19 mouse cellular contexts compared by ENCODE assay signal in the genomic region with DNA sequence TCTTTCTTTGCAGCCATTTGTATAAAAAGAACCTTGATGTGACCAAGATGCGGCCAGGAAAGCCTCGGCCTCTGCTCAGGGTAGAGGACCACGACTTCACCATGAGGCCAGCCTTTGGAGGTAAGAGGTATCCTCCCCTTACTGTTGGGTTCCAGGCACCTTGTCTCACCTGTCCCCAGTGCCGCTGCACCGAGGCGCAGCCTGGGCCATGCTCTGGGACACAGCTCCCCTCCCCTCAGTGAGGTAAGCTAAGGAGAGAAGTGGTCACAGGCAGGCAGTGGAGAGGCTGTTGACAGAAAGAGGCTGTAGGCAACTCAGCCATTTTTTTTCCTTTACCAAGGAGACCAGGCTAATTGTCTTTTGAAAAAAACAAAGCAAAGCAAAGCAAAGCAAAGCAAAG. TPM values are rescaled to one million over a fixed set of nuclear protein-coding genes. Genes with fewer than 3 reads are reported as not detected.
"Had no signal": no experiment of that assay in that cellular context is flagged by ENCODE, and none has a peak within 500 bp of the region (broad histone marks: within the 10 kb centered on the region; RNA-seq: fewer than 3 reads in every experiment).

No protein-coding gene starts in this region.

- H3K36me3 ChIP-seq: lung, embryonic 15.5 days; midbrain, embryonic 12.5 days; midbrain, embryonic 15.5 days; neural tube, embryonic 12.5 days; stomach, embryonic 15.5 days had no signal

- DNase-seq: liver, postnatal 0 days; lung, adult 2 months; lung, postnatal 14 days; lung, postnatal 36 days; right cerebral cortex, postnatal 14 days; thymus, adult 2 months; thymus, postnatal 25 days; thymus, postnatal 4 days had no signal

- H3K4me2 ChIP-seq: lung, embryonic 15.5 days; midbrain, embryonic 12.5 days; midbrain, embryonic 15.5 days; neural tube, embryonic 12.5 days; stomach, embryonic 15.5 days had no signal

- H3K9ac ChIP-seq: liver, postnatal 0 days; lung, embryonic 15.5 days; midbrain, embryonic 12.5 days; midbrain, embryonic 15.5 days; neural tube, embryonic 12.5 days; stomach, embryonic 15.5 days had no signal

- H3K4me3 ChIP-seq: lung, embryonic 15.5 days; midbrain, embryonic 12.5 days; midbrain, embryonic 15.5 days; neural tube, embryonic 12.5 days; stomach, embryonic 15.5 days had no signal

- H3K27me3 ChIP-seq: lung, embryonic 15.5 days; midbrain, embryonic 15.5 days; neural tube, embryonic 12.5 days; stomach, embryonic 15.5 days had no signal

- H3K9me3 ChIP-seq: lung, embryonic 15.5 days; megakaryocyte, embryonic 14.5 days; midbrain, embryonic 12.5 days; midbrain, embryonic 15.5 days; neural tube, embryonic 12.5 days; stomach, embryonic 15.5 days had no signal

- H3K27ac ChIP-seq: lung, embryonic 15.5 days; macrophage; midbrain, embryonic 12.5 days; midbrain, embryonic 15.5 days; neural tube, embryonic 12.5 days; stomach, embryonic 15.5 days; stomach, postnatal 0 days had no signal

- ATAC-seq: liver, postnatal 0 days; lung, postnatal 0 days; midbrain, embryonic 15.5 days had no signal

- H3K4me1 ChIP-seq: midbrain, embryonic 15.5 days; stomach, embryonic 15.5 days had no signal

RNA-seq across cellular contexts. Expression of gene Gabrr2, which starts 8.5 kb away (rescaled TPM):
- total RNA-seq: midbrain, postnatal 0 days; monocyte, adult 5-6 weeks had no signal
- polyA plus RNA-seq: liver, postnatal 0 days; macrophage had no signal
